Mouse (Mus musculus) cerebellum, postnatal 14 days (tissue): ENCODE data around the gene Fshr.
A peak's percentile ranks its signal among the peaks of the same experiment; 100 is the strongest.
"Not testable (repeated sequence)": the region's sequence is repeated elsewhere in the genome, so short reads cannot be mapped to it uniquely, and the experiment has no call there.

Experiments
- DNase-seq, 2 experiments: peaks; one replicate each; pipeline ENCODE4 v3.0.0; 2021; ENCODE audit warnings: mixed read lengths in 2 of 2

Gene Fshr

GRCm38 (mm10) chr17:89200575-89200974, at the start of gene Fshr:
Gene Fshr, minus strand, starts transcription at chr17:89200675.
- no peak for DNase-seq

GRCm38 (mm10) chr17:89202181-89202580, 1.7 kb upstream of the Fshr start:
- peak; percentile 50 to 53 for DNase-seq

- DNase-seq: no peak
These were observed 26.9 kb downstream of the Fshr start for GRCm38 (mm10) chr17:89173545-89173944.

DNA sequence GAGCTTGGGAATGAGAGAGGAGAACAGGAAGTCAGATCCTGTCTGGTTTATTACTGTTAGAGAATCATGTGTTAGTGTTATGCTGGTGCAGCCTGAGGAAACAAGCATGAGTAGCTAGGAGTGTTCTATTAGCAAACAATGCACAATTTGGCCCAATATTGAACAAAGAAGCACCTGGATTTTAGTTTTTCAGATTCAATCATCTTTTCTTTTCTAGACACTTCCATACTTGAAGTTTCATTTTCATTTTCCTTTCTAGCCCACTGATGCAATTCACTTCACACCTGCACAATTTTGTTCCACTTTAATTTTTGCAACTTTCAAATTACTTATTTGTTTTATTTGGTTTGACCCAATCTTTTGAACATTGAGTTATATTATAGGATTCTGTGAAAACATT, 35.7 kb downstream of the Fshr start:
- DNase-seq: no peak

DNA sequence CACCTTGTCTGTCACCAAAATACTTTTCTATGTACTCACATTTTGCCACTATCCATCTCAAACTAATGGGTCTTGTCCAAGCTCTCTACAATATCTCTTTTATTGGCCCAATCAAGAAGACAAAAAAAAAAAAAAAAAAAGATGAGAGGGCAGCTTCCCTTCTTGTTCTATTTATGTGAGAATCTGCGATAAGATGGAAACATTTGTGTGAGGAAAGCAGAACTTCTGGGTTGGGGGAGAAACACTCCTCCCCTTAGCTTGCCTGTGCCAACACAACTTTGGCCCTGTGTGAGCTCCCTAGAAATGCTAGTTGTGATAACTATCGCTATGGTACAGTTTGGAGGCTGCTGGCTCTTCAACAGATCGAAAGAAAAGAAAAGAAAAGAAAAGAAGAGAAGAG, 38.0 kb downstream of the Fshr start:
- no peak for DNase-seq

- not testable (repeated sequence) for DNase-seq
These were observed 41.1 kb downstream of the Fshr start for GRCm38 (mm10) chr17:89159343-89159742.

DNA sequence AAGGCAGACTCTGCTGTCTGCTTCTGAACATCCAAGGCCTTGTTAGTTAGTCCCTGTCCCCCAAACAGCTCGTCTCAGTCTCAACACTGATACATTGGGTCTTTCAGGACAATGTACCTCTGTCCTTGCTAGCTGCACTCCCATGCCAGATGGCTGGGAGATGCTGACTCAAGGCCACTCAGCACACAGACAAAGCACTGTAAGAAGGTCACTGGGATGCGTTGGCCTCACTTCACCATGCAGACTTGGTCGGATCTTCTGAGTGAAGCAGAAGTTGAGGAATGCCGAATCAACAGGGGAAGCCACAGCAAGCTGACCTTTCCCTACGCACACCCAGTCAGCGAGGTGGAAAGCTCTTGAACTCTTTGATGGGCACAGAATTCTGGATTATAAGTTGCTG, 55.7 kb downstream of the Fshr start:
- no peak for DNase-seq

- DNase-seq: no peak
These were observed 80.5 kb downstream of the Fshr start for GRCm38 (mm10) chr17:89120023-89120422.

DNA sequence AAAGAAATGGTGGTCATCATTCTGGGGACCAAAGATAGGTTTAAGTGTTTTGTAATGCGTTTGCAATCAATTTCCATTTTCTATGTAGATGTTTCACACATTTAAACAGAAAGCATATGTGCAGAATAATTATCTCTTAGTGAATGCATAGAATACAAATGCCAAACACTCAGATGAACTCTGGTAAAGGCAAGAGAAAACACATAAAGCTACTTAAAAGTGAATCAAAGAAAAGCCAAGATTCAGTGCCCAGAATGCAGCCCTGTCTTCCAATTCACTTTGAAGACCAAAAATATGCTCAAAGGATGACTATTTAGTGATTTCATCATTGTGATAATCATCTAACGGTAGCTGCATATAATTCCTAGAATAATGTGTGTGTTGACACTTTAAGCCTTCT, 81.2 kb downstream of the Fshr start:
- no peak for DNase-seq

- DNase-seq: no peak
These were observed 86.5 kb downstream of the Fshr start for GRCm38 (mm10) chr17:89113944-89114343.

GRCm38 (mm10) chr17:89100719-89101350, 99.6 kb downstream of the Fshr start:
- DNase-seq: no peak

- DNase-seq: not testable (repeated sequence)
These were observed 100.7 kb downstream of the Fshr start for GRCm38 (mm10) chr17:89099733-89100132.

GRCm38 (mm10) chr17:89089692-89090475, 110.6 kb downstream of the Fshr start:
- DNase-seq: no peak

DNA sequence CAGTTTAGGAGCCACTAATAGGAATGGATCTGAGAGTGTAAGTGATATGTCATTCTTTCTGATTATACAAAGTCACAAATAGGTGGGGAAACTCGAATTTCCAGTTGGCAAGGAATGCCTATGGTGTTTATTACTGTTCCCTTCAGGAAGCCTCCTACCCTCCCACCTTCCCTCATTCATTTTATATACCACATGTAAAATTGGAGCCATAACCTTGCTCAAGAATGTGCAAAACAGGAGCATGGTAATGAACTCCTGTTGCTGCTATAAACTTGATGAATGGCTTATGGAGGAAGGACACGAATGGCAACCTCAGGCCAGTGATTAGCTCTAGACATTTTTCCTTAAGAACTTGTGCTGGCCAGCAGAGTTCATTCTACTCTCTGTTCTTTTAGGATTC, 117.6 kb downstream of the Fshr start:
- no peak for DNase-seq

DNA sequence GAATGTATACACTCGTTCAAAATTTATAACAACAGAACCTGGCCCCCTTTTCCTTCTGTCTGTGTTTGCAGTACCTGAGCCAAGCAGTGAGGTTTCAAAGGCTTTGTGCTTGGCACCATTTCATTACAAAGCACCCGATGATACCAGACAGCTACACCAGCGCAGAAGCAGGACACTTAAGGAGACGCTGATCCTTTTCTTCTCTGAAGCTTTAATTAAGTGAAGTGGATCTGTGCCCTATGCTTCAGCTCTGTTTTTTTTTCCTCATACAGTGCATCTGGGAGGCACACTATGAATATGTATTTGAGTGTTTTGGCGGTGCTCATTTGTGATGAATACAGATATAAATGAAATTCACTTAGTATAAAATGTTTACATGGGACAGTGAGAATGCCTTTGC, 120.8 kb downstream of the Fshr start:
- DNase-seq: no peak

DNA sequence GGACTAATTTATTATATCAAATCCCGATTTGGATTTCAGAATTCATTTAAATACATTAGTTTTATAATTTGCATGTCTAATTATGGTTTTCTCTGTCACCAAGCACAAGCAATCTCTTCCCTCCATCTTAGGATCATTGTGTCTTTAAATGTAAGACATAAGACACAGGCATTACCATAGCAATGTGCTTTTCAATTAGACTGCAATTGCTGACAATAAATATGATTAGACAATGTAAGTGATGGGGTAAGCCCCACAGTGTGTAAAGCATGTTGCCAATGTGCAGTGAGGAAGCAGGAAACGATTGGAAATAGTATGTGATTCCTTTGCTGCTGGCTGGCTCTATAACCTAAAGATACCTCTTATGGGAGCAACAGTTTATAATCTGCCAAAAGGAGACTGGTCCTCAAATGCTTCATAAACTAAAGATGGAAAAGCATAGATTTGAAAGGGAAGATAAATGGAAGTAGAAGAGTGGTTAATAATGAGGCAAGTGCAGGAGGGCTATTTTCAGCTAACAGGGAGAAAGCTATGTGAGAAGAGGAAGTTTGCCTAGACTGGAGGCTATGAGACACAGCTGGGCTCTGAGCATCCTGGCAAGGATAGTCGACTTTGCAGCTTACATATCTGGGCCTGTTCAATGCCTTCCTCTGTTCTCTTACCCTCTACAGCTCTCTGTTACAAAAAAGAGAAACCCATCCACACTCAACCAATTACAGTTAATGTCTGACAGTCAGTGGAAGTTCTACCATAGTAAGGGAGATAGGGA, 136.0 kb downstream of the Fshr start:
- no peak for DNase-seq

GRCm38 (mm10) chr17:89062348-89062949, 138.0 kb downstream of the Fshr start:
- DNase-seq: no peak

GRCm38 (mm10) chr17:89051031-89051563, 149.4 kb downstream of the Fshr start:
- DNase-seq: no peak

- no peak for DNase-seq
These were observed 151.4 kb downstream of the Fshr start for GRCm38 (mm10) chr17:89049071-89049470.

GRCm38 (mm10) chr17:89046016-89046415, 154.5 kb downstream of the Fshr start:
- DNase-seq: no peak

- no peak for DNase-seq
These were observed 163.8 kb downstream of the Fshr start for GRCm38 (mm10) chr17:89036723-89037122.

DNA sequence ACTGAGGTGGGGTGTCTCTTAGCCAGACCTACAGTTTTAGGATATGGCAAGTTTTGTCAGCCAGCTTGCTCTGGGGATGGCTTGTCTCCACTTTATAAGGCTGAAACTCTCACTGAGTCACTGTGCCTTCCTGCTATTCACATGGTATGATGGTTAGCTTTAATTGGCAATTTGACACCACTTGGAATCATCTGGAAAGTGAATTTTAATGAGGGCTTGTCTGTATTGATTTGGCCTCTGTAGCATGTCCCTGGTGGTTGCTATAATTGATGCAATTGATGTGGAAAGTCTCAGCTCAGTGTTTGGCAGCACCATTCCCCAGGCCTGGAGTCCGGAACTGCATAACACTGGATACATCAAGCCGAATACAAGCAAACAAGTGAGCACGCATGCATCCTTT, 164.4 kb downstream of the Fshr start:
- DNase-seq: no peak

GRCm38 (mm10) chr17:89034627-89035026, 165.8 kb downstream of the Fshr start:
- no peak for DNase-seq
